Mouse (Mus musculus): ENCODE measurements at regions not wholly inside any gene's neighbourhood (a gene's known extent, or its start where the extent isn't known, plus 50 kb on each side); places are given as distances from the start of the nearest gene placed in this dataset.

GRCm38 (mm10) chr4:12766763-12767162 lies 594.9 kb upstream of the Fam92a start:
- Histone ChIP-seq H3K4me3 (no peak overlapping the region), H3K9ac (no peak overlapping the region), H3K9me3 (replicated peaks) (no peaks in the 10 kb centered on the region), H3K4me1 (replicated peaks) (no peaks in the 10 kb centered on the region), H3K27ac (no peak overlapping the region), H3K36me3 (no peaks in the 10 kb centered on the region), H3K4me2 (no peak overlapping the region), H3K27me3 (no peaks in the 10 kb centered on the region)
- ATAC-seq (replicated peaks; ENCODE audit: insufficient number of reproducible peaks, insufficient read depth, low FRiP score, low read depth) = no peak
- WGBS = 84% methylated on average over 1 of the region's 1 CpGs

GRCm38 (mm10) chr4:12750817-12751216 lies 579.0 kb upstream of the Fam92a start:
- WGBS = 53% methylated on average over 2 of the region's 2 CpGs
- H3K9ac ChIP-seq = no peak overlapping the region
- no peaks in the 10 kb centered on the region for H3K4me1 ChIP-seq (replicated peaks)
- no peaks in the 10 kb centered on the region for H3K9me3 ChIP-seq (replicated peaks)
- H3K4me3 ChIP-seq = no peak overlapping the region
- ATAC-seq (replicated peaks; ENCODE audit: insufficient number of reproducible peaks, insufficient read depth, low FRiP score, low read depth) = no peak
- H3K36me3 ChIP-seq = no peaks in the 10 kb centered on the region
- no peaks in the 10 kb centered on the region for H3K27me3 ChIP-seq
- H3K27ac ChIP-seq = no peak overlapping the region
- H3K4me2 ChIP-seq = no peak overlapping the region

GRCm38 (mm10) chr4:12749874-12750273 lies 578.1 kb upstream of the Fam92a start:
- no peak overlapping the region for H3K27ac ChIP-seq
- no peaks in the 10 kb centered on the region for H3K4me1 ChIP-seq (replicated peaks)
- WGBS = 86% methylated on average over 1 of the region's 1 CpGs
- no peaks in the 10 kb centered on the region for H3K36me3 ChIP-seq
- no peak overlapping the region for H3K4me3 ChIP-seq
- no peak overlapping the region for H3K9ac ChIP-seq
- H3K4me2 ChIP-seq = no peak overlapping the region
- no peaks in the 10 kb centered on the region for H3K27me3 ChIP-seq
- ATAC-seq (replicated peaks; ENCODE audit: insufficient number of reproducible peaks, insufficient read depth, low FRiP score, low read depth) = no peak
- no peaks in the 10 kb centered on the region for H3K9me3 ChIP-seq (replicated peaks)

- Histone ChIP-seq H3K27ac (no peak overlapping the region), H3K4me1 (replicated peaks) (no peaks in the 10 kb centered on the region), H3K27me3 (no peaks in the 10 kb centered on the region), H3K9me3 (replicated peaks) (no peaks in the 10 kb centered on the region), H3K9ac (no peak overlapping the region), H3K36me3 (no peaks in the 10 kb centered on the region), H3K4me2 (no peak overlapping the region), H3K4me3 (no peak overlapping the region)
- WGBS = 72% methylated on average over 5 of the region's 5 CpGs
- ATAC-seq (replicated peaks; ENCODE audit: insufficient number of reproducible peaks, insufficient read depth, low FRiP score, low read depth) = no peak
Observed at GRCm38 (mm10) chr4:12743714-12744327, 572.0 kb upstream of the Fam92a start.

- H3K27ac ChIP-seq = no peak overlapping the region
- 64% methylated on average over 3 of the region's 3 CpGs for WGBS
- H3K9ac ChIP-seq = no peak overlapping the region
- H3K9me3 ChIP-seq (replicated peaks) = no peaks in the 10 kb centered on the region
- no peak overlapping the region for H3K4me2 ChIP-seq
- H3K4me1 ChIP-seq (replicated peaks) = no peaks in the 10 kb centered on the region
- H3K36me3 ChIP-seq = no peaks in the 10 kb centered on the region
- no peak for ATAC-seq (replicated peaks; ENCODE audit: insufficient number of reproducible peaks, insufficient read depth, low FRiP score, low read depth)
- no peaks in the 10 kb centered on the region for H3K27me3 ChIP-seq
- H3K4me3 ChIP-seq = no peak overlapping the region
Observed at GRCm38 (mm10) chr4:12736411-12736810, 564.6 kb upstream of the Fam92a start.

- Histone ChIP-seq H3K4me3 (no peak overlapping the region), H3K9me3 (replicated peaks) (no peaks in the 10 kb centered on the region), H3K4me2 (no peak overlapping the region), H3K9ac (no peak overlapping the region), H3K36me3 (no peaks in the 10 kb centered on the region), H3K27me3 (no peaks in the 10 kb centered on the region), H3K4me1 (replicated peaks) (no peaks in the 10 kb centered on the region), H3K27ac (no peak overlapping the region)
- ATAC-seq (replicated peaks; ENCODE audit: insufficient number of reproducible peaks, insufficient read depth, low FRiP score, low read depth) = no peak
- WGBS = 37% methylated on average over 1 of the region's 1 CpGs
Observed at GRCm38 (mm10) chr4:12700189-12700588, 528.4 kb upstream of the Fam92a start.

GRCm38 (mm10) chr4:12677814-12678213 lies 506.0 kb upstream of the Fam92a start:
- no peaks in the 10 kb centered on the region for H3K9me3 ChIP-seq (replicated peaks)
- H3K36me3 ChIP-seq = no peaks in the 10 kb centered on the region
- H3K4me2 ChIP-seq = no peak overlapping the region
- no peaks in the 10 kb centered on the region for H3K4me1 ChIP-seq (replicated peaks)
- no peak overlapping the region for H3K4me3 ChIP-seq
- no peak overlapping the region for H3K9ac ChIP-seq
- no peak for ATAC-seq (replicated peaks; ENCODE audit: insufficient number of reproducible peaks, insufficient read depth, low FRiP score, low read depth)
- 88% methylated on average over 3 of the region's 3 CpGs for WGBS
- no peak overlapping the region for H3K27ac ChIP-seq
- no peaks in the 10 kb centered on the region for H3K27me3 ChIP-seq

GRCm38 (mm10) chr4:12671399-12671798 lies 499.6 kb upstream of the Fam92a start:
- Histone ChIP-seq H3K9me3 (replicated peaks) (no peaks in the 10 kb centered on the region), H3K27me3 (no peaks in the 10 kb centered on the region), H3K27ac (no peak overlapping the region), H3K4me2 (no peak overlapping the region), H3K36me3 (no peaks in the 10 kb centered on the region), H3K4me1 (replicated peaks) (no peaks in the 10 kb centered on the region), H3K9ac (no peak overlapping the region), H3K4me3 (no peak overlapping the region)
- no peak for ATAC-seq (replicated peaks; ENCODE audit: insufficient number of reproducible peaks, insufficient read depth, low FRiP score, low read depth)
- 72% methylated on average over 7 of the region's 7 CpGs for WGBS

- Histone ChIP-seq H3K4me2 (no peak overlapping the region), H3K27me3 (no peaks in the 10 kb centered on the region), H3K9me3 (replicated peaks) (no peaks in the 10 kb centered on the region), H3K9ac (no peak overlapping the region), H3K36me3 (no peaks in the 10 kb centered on the region), H3K4me3 (no peak overlapping the region), H3K4me1 (replicated peaks) (no peaks in the 10 kb centered on the region), H3K27ac (no peak overlapping the region)
- WGBS = 44% methylated on average over 2 of the region's 2 CpGs
- ATAC-seq (replicated peaks; ENCODE audit: insufficient number of reproducible peaks, insufficient read depth, low FRiP score, low read depth) = no peak
Observed at GRCm38 (mm10) chr4:12663176-12663575, 491.4 kb upstream of the Fam92a start.

GRCm38 (mm10) chr4:12662683-12663082 lies 490.9 kb upstream of the Fam92a start:
- Histone ChIP-seq H3K9ac (no peak overlapping the region), H3K9me3 (replicated peaks) (no peaks in the 10 kb centered on the region), H3K4me1 (replicated peaks) (no peaks in the 10 kb centered on the region), H3K4me2 (no peak overlapping the region), H3K27ac (no peak overlapping the region), H3K36me3 (no peaks in the 10 kb centered on the region), H3K27me3 (no peaks in the 10 kb centered on the region), H3K4me3 (no peak overlapping the region)
- no peak for ATAC-seq (replicated peaks; ENCODE audit: insufficient number of reproducible peaks, insufficient read depth, low FRiP score, low read depth)
- WGBS = 65% methylated on average over 1 of the region's 1 CpGs

- no peaks in the 10 kb centered on the region for H3K9me3 ChIP-seq (replicated peaks)
- WGBS = 76% methylated on average over 1 of the region's 1 CpGs
- H3K4me1 ChIP-seq (replicated peaks) = no peaks in the 10 kb centered on the region
- no peaks in the 10 kb centered on the region for H3K27me3 ChIP-seq
- no peaks in the 10 kb centered on the region for H3K36me3 ChIP-seq
- no peak overlapping the region for H3K4me2 ChIP-seq
- no peak overlapping the region for H3K9ac ChIP-seq
- no peak overlapping the region for H3K27ac ChIP-seq
- no peak overlapping the region for H3K4me3 ChIP-seq
- no peak for ATAC-seq (replicated peaks; ENCODE audit: insufficient number of reproducible peaks, insufficient read depth, low FRiP score, low read depth)
Observed at GRCm38 (mm10) chr4:12659084-12659483, 487.3 kb upstream of the Fam92a start.

- no peaks in the 10 kb centered on the region for H3K36me3 ChIP-seq
- 46% methylated on average over 6 of the region's 6 CpGs for WGBS
- no peaks in the 10 kb centered on the region for H3K9me3 ChIP-seq (replicated peaks)
- no peak overlapping the region for H3K4me3 ChIP-seq
- H3K27ac ChIP-seq = no peak overlapping the region
- H3K4me2 ChIP-seq = no peak overlapping the region
- H3K4me1 ChIP-seq (replicated peaks) = no peaks in the 10 kb centered on the region
- no peaks in the 10 kb centered on the region for H3K27me3 ChIP-seq
- no peak for ATAC-seq (replicated peaks; ENCODE audit: insufficient number of reproducible peaks, insufficient read depth, low FRiP score, low read depth)
- no peak overlapping the region for H3K9ac ChIP-seq
Observed at GRCm38 (mm10) chr4:12658594-12658993, 486.8 kb upstream of the Fam92a start.
